Mouse (Mus musculus): ENCODE measurements around the gene Bzw2.

DNA sequence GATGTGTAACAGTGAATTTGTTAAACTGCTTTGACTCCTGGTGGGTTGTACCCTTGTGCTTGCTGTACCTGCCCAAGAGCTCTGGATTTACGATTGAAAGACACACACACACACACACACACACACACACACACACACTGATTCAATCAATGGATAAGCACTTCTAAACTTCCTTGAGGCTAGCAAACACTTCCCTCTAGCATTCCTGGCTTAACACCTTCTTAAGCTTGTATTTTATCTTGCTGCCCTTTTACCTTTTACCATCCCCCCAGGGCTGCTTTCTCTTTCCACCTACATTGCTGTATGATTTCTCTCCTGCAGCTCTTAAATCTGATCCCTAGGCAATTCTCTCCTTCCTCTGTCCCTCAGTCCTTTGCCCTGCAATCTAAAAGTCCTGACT, 7.4 kb upstream of the Bzw2 start:
- no peak for TF ChIP-seq CTCF (IDR thresholded peaks at IDR 0.05)
- no peak for TF ChIP-seq EP300 (IDR thresholded peaks at IDR 0.05)
